Mouse (Mus musculus): Measurements from ENCODE around the gene Fars2. TPM values are rescaled to one million over a fixed set of nuclear protein-coding genes. Genes with fewer than 3 reads are reported as not detected.
A peak's percentile ranks its signal among the peaks of the same experiment; 100 is the strongest.
"Not testable (repeated sequence)": the region's sequence is repeated elsewhere in the genome, so short reads cannot be mapped to it uniquely, and the experiment has no call there.

Fars2 gene
- polyA plus RNA-seq, 1 experiment from 2014 or later: 26.7 TPM

DNA sequence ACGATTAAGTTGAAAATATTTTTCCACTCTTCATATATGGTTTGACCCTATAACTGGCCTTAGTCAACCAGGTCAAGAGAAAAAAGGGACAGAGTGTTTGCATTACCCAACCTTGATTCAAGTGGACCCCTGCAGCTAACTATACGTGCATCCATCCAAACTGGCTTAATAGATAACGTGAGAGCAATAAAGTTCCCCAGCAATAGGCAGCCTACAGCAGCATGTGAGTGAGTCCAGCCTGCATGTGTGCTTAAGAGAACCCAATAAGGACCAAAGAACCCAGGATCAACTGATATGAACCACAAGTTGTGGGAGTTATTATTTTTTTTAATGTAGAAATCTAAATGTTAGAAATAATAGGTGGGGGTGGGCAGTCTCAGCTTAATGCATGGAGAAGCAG is 213.3 kb downstream of the Fars2 start:
- no peaks in the 10 kb centered on the region for H3K27me3 ChIP-seq (ENCODE audit: control insufficient read depth, insufficient read depth, low read length)
- H3K9me3 ChIP-seq (ENCODE audit: control insufficient read depth, low read length): no peaks in the 10 kb centered on the region
- no peak overlapping the region for H3K4me2 ChIP-seq (ENCODE audit: low read depth, low read length)
- ATAC-seq (ENCODE audit: low read depth): no peak
- H3K4me1 ChIP-seq (ENCODE audit: control insufficient read depth, insufficient read depth, low read length): no peaks in the 10 kb centered on the region
- no peak overlapping the region for H3K4me3 ChIP-seq (ENCODE audit: low read depth, low read length)
- no peaks in the 10 kb centered on the region for H3K36me3 ChIP-seq (ENCODE audit: control insufficient read depth, insufficient read depth, low read length)
- H3K27ac ChIP-seq (ENCODE audit: low read depth, low read length): no peak overlapping the region
- H3K9ac ChIP-seq (replicated peaks; ENCODE audit: low read depth, low read length): no peak overlapping the region
- WGBS: 68% methylated on average over 3 of the region's 3 CpGs

DNA sequence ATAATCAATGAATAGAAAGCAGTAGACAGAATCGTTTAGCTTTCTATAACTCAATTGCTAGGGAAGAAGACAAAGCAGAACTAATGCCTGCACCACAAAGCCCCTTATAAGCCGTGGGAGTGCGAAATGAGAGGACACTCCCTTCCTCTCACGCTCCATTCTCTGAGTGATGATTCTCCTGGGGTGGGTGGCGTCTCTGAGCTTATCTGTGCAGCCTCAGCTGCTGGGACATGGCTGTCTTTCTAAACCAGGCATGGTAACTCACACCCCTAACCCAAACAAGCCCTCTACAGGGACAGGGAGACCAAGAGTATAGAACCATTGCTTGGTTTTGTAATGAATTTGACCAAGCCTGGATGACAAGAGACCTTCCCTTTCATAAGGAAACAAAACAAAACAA is 217.5 kb downstream of the Fars2 start:
- H3K4me1 ChIP-seq (ENCODE audit: control insufficient read depth, insufficient read depth, low read length): no peaks in the 10 kb centered on the region
- WGBS: 49% methylated on average over 5 of the region's 5 CpGs
- no peak overlapping the region for H3K9ac ChIP-seq (replicated peaks; ENCODE audit: low read depth, low read length)
- ATAC-seq (ENCODE audit: low read depth): no peak
- H3K4me3 ChIP-seq (ENCODE audit: low read depth, low read length): no peak overlapping the region
- H3K36me3 ChIP-seq (ENCODE audit: control insufficient read depth, insufficient read depth, low read length): no peaks in the 10 kb centered on the region
- no peaks in the 10 kb centered on the region for H3K9me3 ChIP-seq (ENCODE audit: control insufficient read depth, low read length)
- H3K27me3 ChIP-seq (ENCODE audit: control insufficient read depth, insufficient read depth, low read length): no peaks in the 10 kb centered on the region
- H3K4me2 ChIP-seq (ENCODE audit: low read depth, low read length): no peak overlapping the region
- no peak overlapping the region for H3K27ac ChIP-seq (ENCODE audit: low read depth, low read length)

DNA sequence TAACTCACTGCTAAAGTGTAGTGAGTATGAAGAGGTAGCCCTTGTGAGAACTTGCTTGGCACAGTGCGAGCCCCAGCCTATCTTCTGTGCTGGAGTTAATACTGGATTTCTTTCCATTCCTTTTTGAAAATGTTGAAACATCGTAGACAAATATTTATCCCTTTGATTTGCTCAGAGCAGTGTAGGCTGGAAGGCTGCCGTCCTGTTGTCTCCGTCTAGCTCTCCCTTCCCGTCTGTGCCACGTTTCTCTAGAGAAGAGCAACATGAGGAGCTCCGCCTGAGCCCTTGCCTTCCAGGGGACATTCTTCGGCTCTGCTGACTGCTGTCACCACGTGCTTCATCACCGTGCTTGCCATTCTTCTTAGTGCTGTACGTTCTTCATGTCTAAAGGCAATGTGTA is 234.3 kb downstream of the Fars2 start:
- no peaks in the 10 kb centered on the region for H3K27me3 ChIP-seq (ENCODE audit: control insufficient read depth, insufficient read depth, low read length)
- no peak overlapping the region for H3K4me2 ChIP-seq (ENCODE audit: low read depth, low read length)
- no peaks in the 10 kb centered on the region for H3K9me3 ChIP-seq (ENCODE audit: control insufficient read depth, low read length)
- no peak overlapping the region for H3K9ac ChIP-seq (replicated peaks; ENCODE audit: low read depth, low read length)
- no peaks in the 10 kb centered on the region for H3K36me3 ChIP-seq (ENCODE audit: control insufficient read depth, insufficient read depth, low read length)
- 80% methylated on average over 11 of the region's 11 CpGs for WGBS
- H3K4me1 ChIP-seq (ENCODE audit: control insufficient read depth, insufficient read depth, low read length): no peaks in the 10 kb centered on the region
- H3K4me3 ChIP-seq (ENCODE audit: low read depth, low read length): no peak overlapping the region
- ATAC-seq (ENCODE audit: low read depth): no peak
- no peak overlapping the region for H3K27ac ChIP-seq (ENCODE audit: low read depth, low read length)

GRCm38 (mm10) chr13:36357469-36357868 is 240.3 kb downstream of the Fars2 start:
- 89% methylated on average over 4 of the region's 4 CpGs for WGBS
- H3K27me3 ChIP-seq (ENCODE audit: control insufficient read depth, insufficient read depth, low read length): no peaks in the 10 kb centered on the region
- H3K36me3 ChIP-seq (ENCODE audit: control insufficient read depth, insufficient read depth, low read length): no peaks in the 10 kb centered on the region

DNA sequence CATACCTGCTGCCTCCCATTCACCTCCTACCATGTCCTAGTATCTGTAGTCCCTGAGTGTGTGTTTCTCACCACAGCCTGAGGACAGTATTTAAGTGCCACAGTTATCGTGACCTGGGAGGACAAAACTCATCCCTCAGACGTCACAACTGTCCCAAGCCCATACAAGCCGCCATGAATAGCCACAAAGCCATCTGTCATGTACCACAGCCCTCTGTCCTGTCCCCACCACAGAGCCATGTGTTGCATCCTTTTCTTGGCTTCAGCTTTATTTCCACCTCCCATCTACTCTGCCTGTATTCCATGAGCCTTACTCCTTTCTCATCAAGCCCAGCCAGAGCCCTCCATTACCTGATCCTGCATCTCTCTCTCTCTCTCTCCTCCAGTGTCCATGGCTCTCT is 244.2 kb downstream of the Fars2 start:
- no peak for ATAC-seq (ENCODE audit: low read depth)
- Histone ChIP-seq H3K9me3 (ENCODE audit: control insufficient read depth, low read length) (no peaks in the 10 kb centered on the region), H3K27me3 (ENCODE audit: control insufficient read depth, insufficient read depth, low read length) (no peaks in the 10 kb centered on the region), H3K27ac (ENCODE audit: low read depth, low read length) (no peak overlapping the region), H3K4me2 (ENCODE audit: low read depth, low read length) (no peak overlapping the region), H3K4me3 (ENCODE audit: low read depth, low read length) (no peak overlapping the region), H3K4me1 (ENCODE audit: control insufficient read depth, insufficient read depth, low read length) (no peaks in the 10 kb centered on the region), H3K36me3 (ENCODE audit: control insufficient read depth, insufficient read depth, low read length) (no peaks in the 10 kb centered on the region), H3K9ac (replicated peaks; ENCODE audit: low read depth, low read length) (no peak overlapping the region)
- 80% methylated on average over 3 of the region's 3 CpGs for WGBS

More at GRCm38 (mm10) chr13:36357469-36357868, 240.3 kb downstream of the Fars2 start:
- H3K4me1 ChIP-seq (ENCODE audit: control insufficient read depth, insufficient read depth, low read length): no peaks in the 10 kb centered on the region
- H3K9me3 ChIP-seq (ENCODE audit: control insufficient read depth, low read length): no peaks in the 10 kb centered on the region
- no peak overlapping the region for H3K27ac ChIP-seq (ENCODE audit: low read depth, low read length)
- no peak overlapping the region for H3K4me2 ChIP-seq (ENCODE audit: low read depth, low read length)
- H3K4me3 ChIP-seq (ENCODE audit: low read depth, low read length): no peak overlapping the region
- no peak for ATAC-seq (ENCODE audit: low read depth)
- H3K9ac ChIP-seq (replicated peaks; ENCODE audit: low read depth, low read length): no peak overlapping the region

- H3K9me3 ChIP-seq (ENCODE audit: control insufficient read depth, low read length); H3K9ac ChIP-seq (replicated peaks; ENCODE audit: low read depth, low read length); H3K4me1 ChIP-seq (ENCODE audit: control insufficient read depth, insufficient read depth, low read length); H3K27ac ChIP-seq (ENCODE audit: low read depth, low read length); ATAC-seq (ENCODE audit: low read depth); H3K36me3 ChIP-seq (ENCODE audit: control insufficient read depth, insufficient read depth, low read length); H3K27me3 ChIP-seq (ENCODE audit: control insufficient read depth, insufficient read depth, low read length); H3K4me2 ChIP-seq (ENCODE audit: low read depth, low read length); H3K4me3 ChIP-seq (ENCODE audit: low read depth, low read length): not testable (repeated sequence)
- 93% methylated on average over 5 of the region's 5 CpGs for WGBS
Measured at GRCm38 (mm10) chr13:36365719-36366118, 248.5 kb downstream of the Fars2 start.

DNA sequence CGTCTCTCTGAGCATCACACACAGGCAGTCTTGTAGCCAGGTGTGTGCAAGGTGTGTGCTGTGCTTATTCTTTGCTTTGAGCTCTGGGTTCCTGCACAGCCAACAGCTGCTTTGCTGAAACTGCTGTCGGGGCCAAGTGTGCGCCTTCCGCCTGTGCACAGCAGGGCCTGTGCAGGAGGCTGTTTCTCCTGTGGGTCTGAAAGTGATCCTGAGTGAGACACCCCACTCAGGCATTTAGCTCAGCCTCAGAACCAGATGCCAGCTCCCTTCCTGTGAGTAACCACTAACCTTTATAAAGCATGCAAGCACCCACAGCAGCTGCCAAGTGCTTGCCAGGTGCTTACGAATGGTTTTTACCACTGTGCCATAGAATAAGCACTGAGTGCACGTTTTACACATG is 249.1 kb downstream of the Fars2 start:
- H3K9ac ChIP-seq (replicated peaks; ENCODE audit: low read depth, low read length): no peak overlapping the region
- H3K4me1 ChIP-seq (ENCODE audit: control insufficient read depth, insufficient read depth, low read length): no peaks in the 10 kb centered on the region
- H3K9me3 ChIP-seq (ENCODE audit: control insufficient read depth, low read length): no peaks in the 10 kb centered on the region
- no peak overlapping the region for H3K4me2 ChIP-seq (ENCODE audit: low read depth, low read length)
- no peak overlapping the region for H3K4me3 ChIP-seq (ENCODE audit: low read depth, low read length)
- no peaks in the 10 kb centered on the region for H3K36me3 ChIP-seq (ENCODE audit: control insufficient read depth, insufficient read depth, low read length)
- 93% methylated on average over 6 of the region's 6 CpGs for WGBS
- ATAC-seq (ENCODE audit: low read depth): no peak
- H3K27ac ChIP-seq (ENCODE audit: low read depth, low read length): no peak overlapping the region
- H3K27me3 ChIP-seq (ENCODE audit: control insufficient read depth, insufficient read depth, low read length): no peaks in the 10 kb centered on the region

DNA sequence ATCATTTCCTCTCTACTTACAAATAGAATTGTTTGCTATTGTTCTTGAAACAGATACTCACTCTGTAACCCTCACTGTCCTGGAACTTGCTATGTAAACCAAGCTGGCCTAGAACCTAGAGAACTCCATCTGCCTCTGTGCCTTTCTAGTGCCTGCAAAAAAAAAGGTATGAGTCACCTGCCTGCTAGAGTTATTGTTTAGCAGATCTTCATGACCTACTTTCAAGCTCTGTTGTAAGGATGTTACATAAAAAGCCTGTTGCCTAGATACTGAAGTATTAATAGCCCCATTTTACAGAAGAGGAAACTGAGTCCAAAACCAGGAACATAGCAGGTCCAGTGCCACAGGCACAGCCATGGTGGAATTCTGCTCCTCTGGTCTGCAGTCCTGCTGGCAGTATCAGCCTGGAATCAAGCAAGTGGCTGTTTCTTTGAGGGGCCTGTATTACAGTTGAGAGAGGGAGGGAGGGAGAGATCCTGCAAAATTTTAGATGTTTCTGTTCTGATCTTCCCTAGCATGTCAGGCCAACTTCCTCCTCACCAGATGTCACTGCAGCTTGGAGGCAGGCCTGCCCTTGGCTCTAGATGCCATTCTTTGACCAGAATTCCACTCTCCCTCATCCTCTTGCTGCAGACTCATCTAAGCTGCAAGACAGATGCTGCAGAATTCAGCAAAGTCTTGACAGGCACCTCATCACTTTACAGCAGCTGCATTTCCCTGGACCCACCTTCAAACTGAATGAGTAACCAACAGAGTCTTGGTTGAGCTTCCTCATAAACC is 250.7 kb downstream of the Fars2 start:
- Histone ChIP-seq H3K36me3 (ENCODE audit: control insufficient read depth, insufficient read depth, low read length) (no peaks in the 10 kb centered on the region), H3K27ac (ENCODE audit: low read depth, low read length) (no peak overlapping the region)
- no peak for ATAC-seq (ENCODE audit: low read depth)

GRCm38 (mm10) chr13:36368799-36369198 is 251.6 kb downstream of the Fars2 start:
- Histone ChIP-seq H3K27ac (ENCODE audit: low read depth, low read length) (no peak overlapping the region; the same call in 1 of the 2 replicates), H3K4me2 (ENCODE audit: low read depth, low read length) (no peak overlapping the region), H3K9ac (replicated peaks; ENCODE audit: low read depth, low read length) (no peak overlapping the region), H3K9me3 (ENCODE audit: control insufficient read depth, low read length) (no peaks in the 10 kb centered on the region), H3K27me3 (ENCODE audit: control insufficient read depth, insufficient read depth, low read length) (no peaks in the 10 kb centered on the region), H3K36me3 (ENCODE audit: control insufficient read depth, insufficient read depth, low read length) (no peaks in the 10 kb centered on the region), H3K4me1 (ENCODE audit: control insufficient read depth, insufficient read depth, low read length) (no peaks in the 10 kb centered on the region), H3K4me3 (ENCODE audit: low read depth, low read length) (no peak overlapping the region)
- WGBS: 20% methylated on average over 3 of the region's 3 CpGs
- ATAC-seq (ENCODE audit: low read depth): peak; percentile 79

More for the DNA sequence above, 250.7 kb downstream of the Fars2 start:
- Histone ChIP-seq H3K4me2 (ENCODE audit: low read depth, low read length) (no peak overlapping the region), H3K9me3 (ENCODE audit: control insufficient read depth, low read length) (no peaks in the 10 kb centered on the region), H3K27me3 (ENCODE audit: control insufficient read depth, insufficient read depth, low read length) (no peaks in the 10 kb centered on the region), H3K9ac (replicated peaks; ENCODE audit: low read depth, low read length) (no peak overlapping the region), H3K4me1 (ENCODE audit: control insufficient read depth, insufficient read depth, low read length) (no peaks in the 10 kb centered on the region), H3K4me3 (ENCODE audit: low read depth, low read length) (no peak overlapping the region)

All from neural tube, embryonic 14.5 days (tissue).